Mouse (Mus musculus) gastrocnemius, postnatal 36 days (tissue): ENCODE results near the gene Ppp1r12b. TPM values are rescaled to one million over a fixed set of nuclear protein-coding genes. Genes with fewer than 3 reads are reported as not detected.

Experiments used
- DNase-seq, 2 experiments: peaks; one replicate each; pipeline ENCODE4 v3.0.0; 2022
- intact Hi-C: fragments of 180-260 bp; cut with DNase I; formaldehyde crosslinking; loops from one replicate; pipeline ENCODE4 v1.15.1; 2025
- long read RNA-seq, 2 experiments: library from polyadenylated mRNA; stranded (forward); transcript quantifications; one replicate each; pipeline ENCODE4 v2.0.0; 2021
- total RNA-seq, 2 experiments: library from RNA; stranded (reverse); gene quantifications; 2 replicates each; pipeline ENCODE4 v1.2.3; 2021

Gene Ppp1r12b
- 100 to 1,000 TPM; 170 to 182 TPM for total RNA-seq
- long read RNA-seq, experiment 1, partial matches to known transcripts, result 0 of 46 reads
- long read RNA-seq, experiment 1, other reads (novel, unspliced or antisense), result 46 of 46 reads
- long read RNA-seq, experiment 2, partial matches to known transcripts, result 0 of 54 reads
- long read RNA-seq, experiment 2, other reads (novel, unspliced or antisense), result 54 of 54 reads

DNA sequence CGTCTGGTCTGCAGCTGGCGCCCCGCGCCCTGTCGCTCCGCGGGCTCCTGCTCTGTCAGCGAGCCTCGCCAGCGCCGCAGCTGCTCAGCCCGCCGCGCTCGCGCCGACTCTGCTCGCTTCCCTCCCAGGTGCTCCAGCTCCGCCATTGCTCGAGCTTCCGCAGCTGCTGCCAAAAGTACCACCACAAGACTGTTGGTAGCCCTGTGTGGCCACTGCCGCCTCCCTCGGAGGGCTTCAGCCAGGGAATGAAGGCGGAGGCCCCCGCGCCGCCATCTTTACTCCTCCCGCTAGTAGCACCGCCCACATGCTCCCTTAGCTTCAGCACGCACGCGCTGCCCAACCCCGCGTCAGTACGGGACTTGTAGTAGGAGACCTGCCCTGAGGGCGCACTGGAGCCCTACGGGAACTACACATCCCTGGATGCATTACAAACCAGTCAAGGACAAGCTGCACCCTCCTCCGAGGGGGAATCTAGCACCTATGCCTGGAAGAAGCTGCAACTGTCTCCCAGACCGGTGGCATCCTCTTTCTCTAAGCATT, at the start of gene Ppp1r12b:
Gene Ppp1r12b, minus strand, starts transcription at position 306 of the 540 bp plus-strand sequence.
- peak; percentile 93 to 95 for DNase-seq
- intact Hi-C loops, result no loop called here

DNA sequence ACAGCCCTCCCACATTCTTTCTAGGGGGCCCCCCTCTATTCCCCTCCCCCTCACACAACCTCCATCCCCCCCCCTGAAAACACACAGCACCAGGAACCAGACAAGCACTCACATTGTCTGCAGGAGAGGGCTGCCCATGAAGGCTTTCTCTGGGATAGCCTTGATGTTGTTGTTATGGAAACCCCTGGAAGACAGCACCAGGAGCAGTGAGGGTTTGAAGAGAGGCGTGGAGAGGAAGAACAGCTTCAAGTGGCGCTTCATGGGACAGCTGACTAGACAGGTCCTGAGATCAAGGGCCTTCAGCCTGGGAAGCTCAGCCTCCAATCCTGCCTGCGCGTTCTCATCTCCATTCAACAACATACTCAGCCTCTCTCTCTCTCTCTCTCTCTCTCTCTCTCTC, 47.6 kb upstream of the Ppp1r12b start:
- intact Hi-C loops, result no loop called here
- DNase-seq, result no peak

DNA sequence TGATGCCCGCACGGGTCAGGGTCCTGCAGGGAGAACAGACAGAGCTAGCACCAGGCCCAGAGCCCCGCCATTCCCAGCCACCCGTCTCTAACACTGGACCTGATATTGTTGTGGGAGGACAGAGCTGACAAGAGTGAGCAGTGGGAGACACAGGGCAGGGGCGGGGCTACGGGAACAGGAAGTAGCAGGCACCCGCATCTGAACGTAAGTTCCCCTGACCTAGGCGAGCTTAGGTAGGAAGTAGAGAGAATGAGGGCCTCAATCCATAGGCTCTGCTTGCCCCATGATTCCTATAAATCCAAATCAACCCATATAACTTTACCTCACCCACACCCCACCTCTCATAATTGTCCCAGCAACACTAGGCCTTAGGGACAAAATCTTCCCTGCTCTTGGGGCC, 44.8 kb upstream of the Ppp1r12b start:
- intact Hi-C loops, result no loop called here
- no peak for DNase-seq

DNA sequence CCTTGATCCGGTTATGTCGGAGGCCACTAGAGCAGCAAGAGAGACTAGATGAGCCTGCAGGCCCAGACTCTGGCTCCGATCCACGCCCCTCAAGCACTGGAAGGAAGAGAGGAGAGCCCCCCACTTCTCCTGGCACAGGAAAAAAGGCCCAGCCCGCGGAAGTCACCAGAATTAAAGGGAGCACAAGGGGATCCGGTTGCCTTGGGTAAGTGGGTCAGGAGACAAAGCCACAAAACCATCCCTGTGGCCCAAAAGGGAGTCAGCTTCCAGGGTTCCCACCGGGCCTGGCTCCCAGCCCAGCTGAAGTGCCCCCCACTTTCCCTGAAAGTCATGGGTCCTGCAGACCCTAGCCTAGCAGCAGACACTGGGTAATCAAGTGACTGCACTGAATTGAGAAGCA, 42.5 kb upstream of the Ppp1r12b start:
- intact Hi-C loops, result no loop called here
- DNase-seq, result no peak

DNA sequence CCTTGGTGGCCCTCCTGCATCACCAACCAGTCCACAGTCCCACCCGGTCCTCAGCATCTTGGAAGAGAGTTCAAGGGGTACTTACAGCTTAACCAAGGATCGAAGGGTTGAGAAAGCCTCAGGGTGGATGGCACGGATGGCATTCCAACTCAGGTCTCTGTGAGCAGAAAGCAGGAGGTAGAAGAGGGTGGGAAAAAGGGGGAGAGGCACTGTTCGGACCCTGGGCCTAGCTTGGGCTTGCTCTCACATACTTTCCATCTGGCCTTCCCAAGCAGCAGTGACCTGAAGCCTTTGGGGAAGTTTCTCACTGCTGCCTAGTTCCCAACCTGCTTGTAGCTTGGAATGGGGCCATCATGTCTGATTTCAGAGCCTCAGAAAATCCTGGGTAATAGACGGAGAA, 41.8 kb upstream of the Ppp1r12b start:
- no peak for DNase-seq
- intact Hi-C loops, result no loop called here

DNA sequence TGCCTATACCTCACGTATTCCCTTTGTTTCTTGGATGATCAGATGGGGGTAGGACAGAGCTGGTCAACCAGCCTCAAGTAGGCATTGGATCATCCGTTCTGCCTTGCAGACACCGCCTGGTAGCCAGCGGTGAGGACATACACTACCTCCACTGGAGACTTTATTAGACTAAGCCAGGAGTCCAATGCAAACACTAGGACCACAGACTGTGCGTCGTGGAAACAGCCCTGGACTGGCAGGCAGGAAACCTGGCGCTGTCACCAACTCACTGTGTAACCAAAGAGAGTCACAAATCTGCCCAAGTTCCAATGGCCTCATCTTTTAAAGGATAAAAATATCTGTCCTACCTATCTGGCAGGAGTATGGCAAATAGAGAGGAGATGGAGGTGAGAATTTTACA, 40.7 kb upstream of the Ppp1r12b start:
- no peak for DNase-seq
- intact Hi-C loops, result no loop called here

DNA sequence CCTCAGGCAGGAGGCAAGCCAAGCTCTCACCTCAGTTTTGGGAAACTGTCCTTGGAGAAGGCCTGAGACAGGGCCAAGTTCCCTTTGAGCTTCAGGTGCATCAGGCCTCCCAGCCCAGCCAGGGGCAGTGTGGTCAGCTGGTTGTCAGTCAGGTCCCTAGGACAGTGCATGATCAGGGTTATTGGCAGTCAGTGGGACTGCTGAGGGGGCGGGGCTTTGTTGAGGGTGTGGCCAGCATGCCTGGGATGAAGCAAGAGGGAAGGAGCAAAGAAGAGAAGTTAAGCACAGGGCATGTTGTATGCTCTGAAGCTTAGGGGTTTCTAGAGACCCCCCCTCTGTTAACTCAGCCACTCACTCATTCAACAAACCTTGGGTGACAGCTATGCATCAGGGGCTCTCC, 40.2 kb upstream of the Ppp1r12b start:
- DNase-seq, result no peak
- intact Hi-C loops, result no loop called here

DNA sequence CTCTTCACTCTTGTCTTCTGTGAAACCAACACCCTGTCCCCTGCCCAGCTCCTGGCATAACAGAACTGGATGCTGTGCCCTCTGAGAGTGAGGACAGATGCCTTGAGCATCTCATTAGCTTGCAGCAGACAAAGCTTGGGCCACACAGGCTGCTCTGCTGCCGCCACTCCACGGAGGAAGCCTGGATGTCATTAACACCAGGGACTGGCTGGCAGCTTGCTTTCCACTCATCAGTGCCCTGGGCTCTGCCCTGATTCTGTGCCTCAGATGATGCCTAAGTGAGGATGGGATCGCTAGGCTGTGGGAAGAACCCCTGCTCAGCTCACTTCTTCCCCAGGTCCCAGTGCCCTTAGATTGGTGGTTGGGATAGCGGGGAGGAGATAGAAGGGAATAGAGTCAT, 39.7 kb upstream of the Ppp1r12b start:
- intact Hi-C loops, result no loop called here
- no peak for DNase-seq

DNA sequence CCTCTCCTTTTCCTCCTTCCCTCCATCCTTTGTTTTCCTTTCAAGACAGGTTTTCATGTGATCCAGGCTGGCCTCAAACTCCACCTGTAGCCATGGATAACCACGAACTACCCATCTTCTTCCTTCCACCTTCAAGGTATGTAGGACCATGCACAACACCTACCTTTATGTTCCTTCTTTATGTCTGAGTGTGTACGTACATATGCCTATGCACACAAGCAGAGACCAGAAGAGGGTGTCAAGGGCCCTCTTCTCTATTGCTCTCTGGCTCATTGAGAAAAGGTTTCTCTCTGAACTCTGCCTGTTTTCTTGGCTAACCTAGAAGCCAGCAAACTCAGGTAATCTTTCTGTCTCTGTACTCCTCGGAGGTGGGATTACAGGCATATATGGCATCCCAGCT, 39.0 kb upstream of the Ppp1r12b start:
- intact Hi-C loops, result no loop called here
- DNase-seq, result no peak

DNA sequence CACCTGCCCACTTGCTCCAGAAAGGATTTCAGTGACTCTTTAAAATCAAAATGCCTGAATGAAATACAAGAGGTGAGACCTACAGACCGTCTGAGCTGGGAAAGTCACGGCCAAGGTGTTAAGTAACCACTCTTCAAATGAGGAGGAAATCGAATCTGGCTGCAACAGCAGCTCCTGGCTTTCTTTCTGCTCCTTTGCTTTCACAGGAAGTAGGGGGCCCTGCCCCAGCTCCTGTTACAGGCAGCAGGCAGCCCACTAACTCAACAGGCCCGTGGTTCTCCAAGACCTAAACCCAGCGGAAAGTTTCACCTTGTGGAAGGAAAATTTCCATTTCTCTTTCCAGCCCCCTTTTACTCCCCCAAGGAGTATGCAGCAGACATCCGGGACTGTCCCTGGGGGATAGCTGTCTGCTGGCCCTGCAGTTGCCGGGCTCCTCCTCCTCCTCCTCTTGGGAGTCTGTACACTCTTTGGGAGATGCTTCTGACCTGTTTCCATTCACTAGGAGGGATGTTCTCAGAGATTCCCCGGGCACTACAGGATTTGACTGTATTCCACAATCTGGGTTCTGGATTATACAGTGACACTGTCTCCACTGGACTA, 36.4 kb upstream of the Ppp1r12b start:
- intact Hi-C loops, result no loop called here
- no peak for DNase-seq

DNA sequence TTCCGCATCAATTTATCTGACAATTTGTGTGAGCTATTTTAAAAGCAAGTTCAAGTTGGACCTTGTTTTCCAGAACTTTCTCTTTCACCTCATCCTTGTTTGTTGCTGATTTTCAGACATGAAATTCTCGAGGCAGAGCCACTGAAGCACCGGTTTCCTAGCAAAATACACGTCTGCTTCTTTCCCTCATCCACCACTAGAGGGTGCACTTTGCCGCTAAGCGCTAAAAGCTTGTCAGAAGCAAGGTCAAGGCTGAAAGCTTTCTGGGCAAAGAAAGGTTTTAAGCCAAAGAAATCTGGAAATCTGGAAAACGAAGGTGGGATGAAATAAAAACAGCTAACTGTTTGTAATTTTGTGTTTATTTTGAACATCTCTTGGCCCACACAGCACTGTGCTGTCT, 33.6 kb upstream of the Ppp1r12b start:
- peak; percentile 42 to 70 for DNase-seq
- intact Hi-C loops, result loop anchor here (1.0 kb wide), 1 partner anchor 121 kb away; no protein-coding TSS in a partner anchor

DNA sequence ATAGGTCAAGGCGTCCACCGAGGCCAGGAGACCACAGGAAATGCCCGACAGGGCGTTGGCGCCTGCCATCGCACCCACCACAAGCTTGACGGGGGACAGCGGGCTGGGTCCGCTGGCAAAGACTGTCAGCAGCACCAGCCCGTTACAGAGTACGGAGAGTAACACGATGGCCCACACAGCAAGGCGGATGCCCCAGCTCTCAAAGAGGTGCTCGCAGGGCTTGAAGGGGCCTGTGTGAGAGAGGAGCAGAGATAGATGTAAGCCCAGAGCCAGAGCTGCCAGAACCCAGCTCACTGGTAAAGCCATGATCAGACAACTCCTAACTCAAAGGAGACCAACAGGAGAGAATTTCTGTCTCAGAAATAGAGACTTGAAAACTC, 32.2 kb upstream of the Ppp1r12b start:
- no peak for DNase-seq
- intact Hi-C loops, result no loop called here

DNA sequence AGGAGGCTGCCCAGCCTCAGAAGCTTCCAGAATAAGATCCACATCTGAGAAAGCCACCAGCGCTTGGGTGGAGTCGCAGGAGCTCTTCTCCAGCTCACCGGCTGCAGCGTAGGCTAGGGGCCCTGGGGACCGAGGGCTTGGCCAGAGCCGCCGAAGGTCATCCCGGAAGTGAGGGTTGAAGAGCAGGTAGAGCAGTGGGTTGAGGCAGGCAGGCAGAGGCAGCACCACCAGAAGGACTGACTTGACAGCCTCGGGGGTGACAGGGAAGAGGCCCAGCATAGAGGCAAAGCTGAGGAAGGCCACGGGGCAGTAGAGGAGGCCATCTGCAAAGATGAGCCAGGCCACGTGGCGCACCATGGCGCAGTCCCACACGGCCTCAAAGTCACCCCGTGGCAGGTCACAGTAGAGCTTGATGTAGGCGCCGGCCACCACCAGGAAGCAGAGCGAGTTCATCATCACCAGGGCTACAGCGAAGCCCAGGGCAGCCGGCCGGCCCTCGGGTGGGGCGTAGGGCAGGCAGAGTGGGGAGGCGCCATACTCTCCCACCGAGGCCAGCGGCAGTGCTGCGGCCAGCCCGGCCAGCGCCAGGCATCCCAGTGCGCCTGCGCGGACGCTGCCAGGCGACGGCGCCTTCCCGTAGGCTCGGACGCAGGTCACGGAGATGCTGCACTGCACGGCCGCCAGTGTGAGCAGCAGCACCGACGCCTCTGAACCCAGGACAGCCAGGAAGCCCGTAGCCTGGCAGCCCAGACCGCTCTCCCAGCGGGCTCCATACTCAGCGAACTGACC, 31.6 kb upstream of the Ppp1r12b start:
- intact Hi-C loops, result no loop called here
- peak; percentile 38 to 45 for DNase-seq

DNA sequence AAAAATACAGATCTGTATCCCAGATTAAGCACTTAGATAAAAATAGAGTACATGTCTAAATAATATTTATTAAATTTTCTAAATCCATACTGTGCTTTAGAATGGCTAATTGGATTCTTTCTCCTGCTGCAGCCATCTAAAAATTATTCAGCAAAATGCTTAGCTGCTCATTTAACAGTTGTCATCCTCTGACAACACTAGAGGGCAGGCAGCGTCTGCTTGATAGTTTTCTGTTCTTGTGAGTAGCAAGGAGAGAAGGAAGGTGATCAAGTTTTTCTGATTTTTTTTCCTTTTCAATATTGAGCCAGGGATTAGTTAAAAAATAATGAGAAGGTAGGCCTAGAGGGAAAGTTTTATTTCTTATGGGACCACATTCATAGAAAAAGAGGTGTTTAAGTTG, 17.2 kb upstream of the Ppp1r12b start:
- DNase-seq, result no peak
- intact Hi-C loops, result no loop called here

DNA sequence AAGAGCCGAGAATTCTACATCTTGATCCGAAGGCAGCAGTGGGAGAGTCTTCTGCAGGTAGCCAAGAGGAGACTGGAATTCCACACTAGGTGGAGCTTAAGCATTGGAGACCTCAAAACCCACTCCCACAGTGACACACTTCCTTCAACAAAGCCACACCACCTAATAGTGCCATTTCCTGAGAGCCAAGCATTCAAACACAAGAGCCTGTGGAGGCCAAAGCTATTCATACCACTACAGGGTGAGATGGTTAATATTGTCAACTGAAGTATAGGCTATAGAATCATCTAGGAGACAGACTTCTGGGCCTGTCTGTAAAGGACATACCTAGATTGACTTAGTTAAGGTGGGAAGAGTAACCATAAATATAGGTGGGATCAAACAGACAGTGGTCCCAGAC, 9.7 kb upstream of the Ppp1r12b start:
- intact Hi-C loops, result loop anchor here (10.0 kb wide), 1 partner anchor 221 kb away; no protein-coding TSS in a partner anchor

DNA sequence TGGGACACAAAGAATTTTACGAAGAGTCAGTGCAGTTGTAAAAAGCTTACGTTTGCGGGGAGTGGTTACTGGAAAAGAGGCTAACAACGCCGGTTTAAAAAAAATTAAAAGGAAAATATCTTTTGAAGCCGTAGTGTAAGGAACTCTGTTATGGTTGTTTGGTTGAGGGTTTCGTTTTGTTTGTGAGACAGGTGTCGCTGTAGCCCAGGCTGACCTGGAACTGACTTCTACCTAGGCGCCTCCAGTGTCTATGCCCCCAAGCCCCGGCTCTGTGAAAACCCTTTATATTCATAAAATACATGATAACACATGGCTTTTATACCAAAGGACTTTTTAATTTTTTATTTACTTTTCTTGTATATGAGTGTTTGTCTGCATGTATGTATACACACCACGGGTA, 7.1 kb upstream of the Ppp1r12b start:
- intact Hi-C loops, result loop anchor here (10.0 kb wide), 1 partner anchor 218 kb away; no protein-coding TSS in a partner anchor
- no peak for DNase-seq

More for the DNA sequence above, 9.7 kb upstream of the Ppp1r12b start:
- no peak for DNase-seq

DNA sequence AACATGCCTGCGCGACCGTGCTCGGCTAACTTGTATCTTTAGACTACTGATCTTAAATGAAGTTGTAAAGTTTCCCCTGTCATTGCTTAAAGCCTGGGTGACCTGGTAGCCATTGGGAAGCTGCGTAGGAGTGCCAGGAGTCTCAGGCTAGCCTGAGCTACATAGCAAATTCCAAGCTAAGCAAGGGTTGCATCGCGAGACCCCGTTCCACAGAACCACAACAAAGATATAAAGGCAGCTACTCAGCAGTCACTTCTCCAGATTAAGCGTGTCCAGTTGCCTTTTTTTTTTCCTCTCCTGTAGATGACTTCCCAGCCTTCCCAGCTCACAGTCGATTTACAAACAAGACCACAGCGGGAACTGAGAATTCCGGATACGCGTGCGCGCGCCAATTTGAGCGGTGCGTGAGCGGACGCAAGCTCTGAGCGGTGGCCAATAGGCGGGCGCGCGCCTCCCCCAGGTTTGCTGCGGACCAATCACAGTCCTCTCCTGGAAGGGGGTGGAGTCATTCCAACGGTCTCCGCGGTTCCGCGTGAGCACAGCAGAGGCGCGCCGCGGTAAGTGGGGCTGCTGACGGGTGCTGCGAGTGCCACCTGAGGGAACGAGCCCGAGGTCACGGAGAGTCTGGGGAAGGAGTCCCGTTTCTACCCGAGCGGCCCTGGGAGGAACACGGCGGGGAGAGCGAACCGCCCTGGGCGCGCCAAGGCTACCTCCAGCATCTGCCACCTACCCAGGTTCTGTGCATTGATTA, 6.5 kb upstream of the Ppp1r12b start, which contains the start of gene Ube2t:
Gene Ube2t, plus strand, starts transcription at position 513 of the 751 bp plus-strand sequence.
- intact Hi-C loops, result loop anchor here (10.0 kb wide), 1 partner anchor 217 kb away; no protein-coding TSS in a partner anchor
- DNase-seq, result peak; percentile 87 to 92

DNA sequence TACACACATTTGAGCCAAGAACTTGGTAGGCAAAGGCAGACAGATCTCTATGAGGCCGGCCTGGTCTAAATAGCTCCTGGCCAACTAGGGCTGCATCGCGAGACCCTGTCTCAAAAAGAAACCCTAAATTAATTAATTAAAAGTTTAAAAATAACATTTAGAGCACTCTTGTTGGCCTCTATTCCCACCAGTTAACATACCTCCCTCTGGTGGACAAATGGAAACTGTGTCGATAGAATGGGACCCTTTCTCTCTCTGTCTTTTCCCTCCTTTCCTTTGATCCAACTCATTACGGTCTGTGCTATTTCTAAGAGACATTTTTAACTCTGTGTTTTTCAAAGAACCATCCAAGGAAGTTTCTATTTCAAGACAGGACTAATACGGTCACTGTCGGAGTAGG, 4.9 kb upstream of the Ppp1r12b start:
- intact Hi-C loops, result loop anchor here (10.0 kb wide), 1 partner anchor 216 kb away; no protein-coding TSS in a partner anchor
- DNase-seq, result no peak

DNA sequence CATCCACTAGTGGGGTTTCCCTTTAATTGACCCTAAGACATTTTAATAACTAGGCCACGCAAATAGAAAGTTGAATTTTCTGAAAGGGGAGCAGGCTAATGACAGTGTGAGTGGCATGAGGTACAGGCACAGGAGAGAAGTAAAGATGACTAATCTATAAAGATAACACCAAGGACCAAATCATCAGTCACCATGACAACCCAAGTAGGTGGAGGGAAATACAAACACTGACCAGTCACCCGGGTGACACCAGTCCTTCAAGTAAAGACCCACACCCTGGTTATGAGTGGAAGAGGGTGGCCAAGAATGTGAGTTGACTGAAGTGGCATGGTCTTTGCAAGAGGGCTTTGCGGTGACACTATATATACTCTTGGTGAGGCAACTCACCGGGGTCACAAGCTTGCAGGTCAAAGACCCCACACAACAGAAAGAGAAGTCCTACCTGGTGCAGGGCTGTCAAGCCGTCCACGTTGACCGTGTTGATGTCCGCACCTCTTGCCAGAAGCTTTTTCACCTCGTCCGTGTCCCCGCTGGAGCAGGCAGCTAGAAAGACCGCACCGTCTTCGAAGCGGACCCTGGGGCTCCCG, 599 bp downstream of the Ppp1r12b start:
- intact Hi-C loops, result no loop called here
- DNase-seq, result no peak

DNA sequence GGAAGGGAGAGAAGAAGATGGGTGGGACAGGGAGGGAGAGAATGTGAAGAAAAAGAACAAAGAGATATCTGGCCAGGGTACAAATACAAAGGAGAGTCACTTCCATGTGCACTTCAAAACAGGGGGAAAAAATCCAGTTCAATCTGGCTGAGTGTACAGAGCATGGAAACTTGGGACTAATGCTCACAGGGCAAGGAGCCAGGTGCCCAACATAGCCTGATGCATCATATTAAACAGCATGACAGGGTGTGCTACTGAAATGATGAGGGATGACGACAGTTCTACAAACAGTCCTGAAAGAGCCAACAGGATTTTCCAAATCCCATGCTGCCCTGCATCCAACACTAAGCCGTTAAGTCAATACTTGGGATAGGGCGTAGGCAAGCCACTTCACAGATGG, 5.8 kb downstream of the Ppp1r12b start:
- peak in 1 of 2 experiments; percentile 22 for DNase-seq

More for the DNA sequence above, 5.8 kb downstream of the Ppp1r12b start:
- intact Hi-C loops, result loop anchor here (5.0 kb wide), 2 partner anchors 33 to 58 kb away; no protein-coding TSS in a partner anchor
